Mouse (Mus musculus) inflammation-experienced regulatory T-cells, adult 6 months (primary cell): ENCODE data around the gene Gstp2. TPM values are rescaled to one million over a fixed set of nuclear protein-coding genes. Genes with fewer than 3 reads are reported as not detected.
A peak's percentile ranks its signal among the peaks of the same experiment; 100 is the strongest.

Experiments
- ATAC-seq: one replicate; pipeline ENCODE4 v1.8.0; 2017
- polyA plus RNA-seq, 3 experiments: library from polyadenylated mRNA; unstranded; fragments of 100-300 nt; shearing (Covaris generic); gene quantifications; one replicate each; pipeline ENCODE4 v1.2.1; 2017

The Gstp2 gene
- 10 to 100 TPM in 1 of 3 experiments, 1 to 10 TPM in 1, under 1 TPM in 1; 0.72 to 12.0 (median 5.0) TPM for polyA plus RNA-seq

GRCm38 (mm10) chr19:4045966-4046865 lies at the start of gene Gstp2:
Gene Gstp2 (minus strand): TSS chr19:4046023.
- ATAC-seq: no peak

GRCm38 (mm10) chr19:4094774-4095303 lies 49.0 kb upstream of the Gstp2 start:
- ATAC-seq: no peak

GRCm38 (mm10) chr19:4094348-4094747 lies 48.5 kb upstream of the Gstp2 start:
- no peak for ATAC-seq

- ATAC-seq: peak; percentile 66
These were observed 47.9 kb upstream of the Gstp2 start for GRCm38 (mm10) chr19:4093772-4094171.

GRCm38 (mm10) chr19:4092750-4093149 lies 46.9 kb upstream of the Gstp2 start:
- ATAC-seq: no peak

GRCm38 (mm10) chr19:4091383-4091782 lies 45.6 kb upstream of the Gstp2 start:
- ATAC-seq: no peak

GRCm38 (mm10) chr19:4090446-4090845 lies 44.6 kb upstream of the Gstp2 start:
- no peak for ATAC-seq

GRCm38 (mm10) chr19:4089128-4089527 lies 43.3 kb upstream of the Gstp2 start:
- ATAC-seq: no peak

- no peak for ATAC-seq
These were observed 42.3 kb upstream of the Gstp2 start for GRCm38 (mm10) chr19:4088146-4088545.

GRCm38 (mm10) chr19:4087090-4087489 lies 41.3 kb upstream of the Gstp2 start:
- ATAC-seq: no peak

GRCm38 (mm10) chr19:4086156-4086555 lies 40.3 kb upstream of the Gstp2 start:
- ATAC-seq: no peak

GRCm38 (mm10) chr19:4084984-4085383 lies 39.2 kb upstream of the Gstp2 start:
- no peak for ATAC-seq

GRCm38 (mm10) chr19:4083826-4084225 lies 38.0 kb upstream of the Gstp2 start:
- ATAC-seq: no peak

- no peak for ATAC-seq
These were observed 37.5 kb upstream of the Gstp2 start for GRCm38 (mm10) chr19:4083316-4083715.

GRCm38 (mm10) chr19:4082219-4082965 lies 36.6 kb upstream of the Gstp2 start:
- ATAC-seq: no peak

- no peak for ATAC-seq
These were observed 35.6 kb upstream of the Gstp2 start, which contains the start of gene Cabp2 for GRCm38 (mm10) chr19:4081394-4081793. Gene Cabp2 (plus strand): TSS chr19:4081578.

GRCm38 (mm10) chr19:4080511-4081009 lies 34.7 kb upstream of the Gstp2 start:
- ATAC-seq: peak; percentile 61

GRCm38 (mm10) chr19:4079594-4079993 lies 33.8 kb upstream of the Gstp2 start:
- no peak for ATAC-seq

- ATAC-seq: no peak
These were observed 29.7 kb upstream of the Gstp2 start for GRCm38 (mm10) chr19:4075531-4075930.

GRCm38 (mm10) chr19:4072706-4073424 lies 27.0 kb upstream of the Gstp2 start:
- ATAC-seq: no peak

GRCm38 (mm10) chr19:4071406-4071805 lies 25.6 kb upstream of the Gstp2 start:
- ATAC-seq: no peak

- ATAC-seq: no peak
These were observed 24.9 kb upstream of the Gstp2 start for GRCm38 (mm10) chr19:4070756-4071155.
